Mouse (Mus musculus): ENCODE measurements around the gene Slc9a1. TPM values are rescaled to one million over a fixed set of nuclear protein-coding genes. Genes with fewer than 3 reads are reported as not detected.

Gene Slc9a1
- total RNA-seq, 2 experiments from 2014 or later = 24.1 to 24.4 TPM

DNA sequence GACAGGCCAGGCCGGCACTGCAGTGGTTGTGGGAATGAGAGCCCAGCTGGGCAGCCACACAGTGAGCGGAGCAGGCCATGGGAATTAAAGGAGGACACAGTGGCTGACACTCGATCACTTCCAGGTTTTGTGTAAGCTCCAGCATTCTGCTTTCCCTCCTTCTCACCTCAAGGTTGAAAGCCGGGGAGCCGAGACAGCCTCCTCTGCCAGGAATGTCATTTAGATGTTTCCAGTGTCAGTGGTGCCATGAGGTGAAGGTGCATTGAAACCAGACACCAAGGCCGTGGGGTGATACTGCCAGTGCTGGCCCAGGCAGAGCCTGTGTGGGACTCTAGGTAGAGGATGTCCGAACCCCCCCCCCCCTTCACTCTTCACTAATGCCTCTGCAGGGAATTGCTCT is 30.6 kb downstream of the Slc9a1 start:
- no peak for DNase-seq (ENCODE audit: low spot score in 2 of 2)

DNA sequence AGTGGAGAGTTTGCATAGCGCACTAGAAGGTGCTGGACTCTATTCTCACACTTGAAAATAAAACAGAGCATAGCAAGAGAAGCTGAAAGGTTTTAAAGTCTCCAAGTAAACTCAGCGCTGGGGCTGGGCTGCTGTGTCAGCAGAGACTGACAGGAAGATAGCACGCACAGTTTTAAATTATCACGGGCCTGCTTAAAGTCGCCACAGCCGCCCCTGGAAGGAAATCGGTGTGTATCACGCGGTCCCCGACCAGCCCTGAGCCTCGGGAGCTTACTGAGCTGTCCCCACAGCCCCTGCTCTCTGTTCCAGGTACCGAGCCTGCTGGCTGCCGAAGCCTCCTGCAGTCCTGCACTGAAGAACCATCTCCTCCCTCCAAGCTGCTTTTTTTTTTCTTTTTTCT is 32.5 kb downstream of the Slc9a1 start:
- no peak for DNase-seq (ENCODE audit: low spot score in 2 of 2)

DNA sequence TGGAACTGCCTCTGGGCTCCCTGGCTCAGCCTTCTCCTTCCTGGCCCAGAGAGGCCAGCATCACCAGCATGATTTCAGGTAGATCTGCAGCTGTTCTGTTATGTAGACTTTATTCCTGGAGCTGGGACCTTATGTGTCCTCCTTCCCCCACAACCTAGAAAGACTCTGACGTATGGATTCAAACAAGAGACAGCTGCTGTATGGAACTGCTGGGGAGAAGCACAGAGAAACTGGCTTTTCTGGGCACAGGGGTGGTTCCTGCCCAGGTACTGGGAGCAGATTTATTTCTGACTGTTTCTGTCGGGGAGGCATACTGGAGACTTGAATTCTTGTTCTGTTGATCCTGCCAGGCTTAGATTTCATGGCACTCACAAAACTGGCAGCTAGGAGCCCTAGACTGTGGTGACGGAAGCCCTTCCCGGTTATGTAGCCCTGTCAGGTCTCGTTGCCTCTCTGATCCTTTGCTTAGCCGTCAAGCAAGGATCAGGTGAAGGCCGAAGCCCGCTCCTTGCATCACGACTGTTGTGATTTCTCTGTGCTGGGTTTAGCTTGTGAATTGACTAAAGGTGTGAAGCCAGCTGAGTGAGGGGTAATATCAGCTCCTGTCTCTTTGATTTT is 34.2 kb downstream of the Slc9a1 start:
- no peak for DNase-seq (ENCODE audit: low spot score in 2 of 2)

DNA sequence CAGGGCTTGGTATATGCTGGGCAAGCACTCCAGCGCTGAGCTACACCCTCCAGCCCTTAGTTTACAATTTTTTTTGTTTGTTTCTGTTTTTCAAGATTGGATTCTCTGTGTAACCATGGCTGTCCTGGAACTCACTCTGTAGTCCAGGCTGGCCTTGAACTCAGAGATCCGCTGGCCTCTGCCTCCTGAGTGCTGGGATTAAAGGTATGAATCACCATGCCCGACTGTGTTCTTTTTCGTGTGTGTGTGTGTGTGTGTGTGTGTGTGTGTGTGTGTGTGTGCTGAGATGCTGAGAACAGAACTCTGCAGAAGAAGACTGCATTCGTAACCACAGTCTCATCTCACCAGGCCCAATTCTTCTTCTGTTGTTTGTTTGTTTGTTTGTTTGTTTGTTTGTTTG is 34.8 kb downstream of the Slc9a1 start:
- no peak for DNase-seq (ENCODE audit: low spot score in 2 of 2)

DNA sequence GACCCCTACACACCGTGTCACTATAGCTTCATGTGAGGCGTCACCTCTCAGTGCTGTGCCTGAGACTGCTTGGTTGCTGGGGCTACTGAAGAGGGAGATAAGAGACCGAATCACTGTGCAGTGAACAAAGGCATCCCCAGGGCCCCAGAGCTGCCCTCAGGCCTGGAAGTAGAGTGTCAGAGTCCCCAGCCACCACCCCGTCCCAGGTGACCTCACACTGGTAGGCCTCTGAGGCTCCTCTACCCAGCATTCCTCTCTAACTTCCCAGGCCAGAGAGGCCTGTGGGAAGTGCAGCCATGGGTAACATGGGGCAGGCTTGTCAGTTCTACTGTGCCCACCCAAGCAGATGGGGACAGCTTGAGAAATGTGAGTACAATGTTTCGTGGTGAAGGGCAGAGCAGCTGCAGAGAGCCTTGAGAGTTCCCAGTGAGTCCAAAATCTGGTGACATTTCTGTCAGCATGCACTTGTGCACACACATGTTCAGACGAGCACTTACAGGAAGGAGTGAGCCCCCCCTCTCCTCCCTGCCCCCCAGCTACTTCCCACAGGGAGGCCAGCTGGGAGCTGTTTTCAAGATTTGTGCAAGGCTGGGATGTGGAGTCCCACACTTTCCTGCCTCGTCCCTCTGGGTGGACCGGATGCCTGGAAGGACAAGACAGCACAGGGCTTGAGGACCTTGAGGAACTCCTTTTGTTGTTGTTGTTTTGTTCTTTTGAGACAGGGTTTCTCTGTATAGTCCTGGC is 37.0 kb downstream of the Slc9a1 start:
- DNase-seq (ENCODE audit: low spot score in 2 of 2) = no peak

DNA sequence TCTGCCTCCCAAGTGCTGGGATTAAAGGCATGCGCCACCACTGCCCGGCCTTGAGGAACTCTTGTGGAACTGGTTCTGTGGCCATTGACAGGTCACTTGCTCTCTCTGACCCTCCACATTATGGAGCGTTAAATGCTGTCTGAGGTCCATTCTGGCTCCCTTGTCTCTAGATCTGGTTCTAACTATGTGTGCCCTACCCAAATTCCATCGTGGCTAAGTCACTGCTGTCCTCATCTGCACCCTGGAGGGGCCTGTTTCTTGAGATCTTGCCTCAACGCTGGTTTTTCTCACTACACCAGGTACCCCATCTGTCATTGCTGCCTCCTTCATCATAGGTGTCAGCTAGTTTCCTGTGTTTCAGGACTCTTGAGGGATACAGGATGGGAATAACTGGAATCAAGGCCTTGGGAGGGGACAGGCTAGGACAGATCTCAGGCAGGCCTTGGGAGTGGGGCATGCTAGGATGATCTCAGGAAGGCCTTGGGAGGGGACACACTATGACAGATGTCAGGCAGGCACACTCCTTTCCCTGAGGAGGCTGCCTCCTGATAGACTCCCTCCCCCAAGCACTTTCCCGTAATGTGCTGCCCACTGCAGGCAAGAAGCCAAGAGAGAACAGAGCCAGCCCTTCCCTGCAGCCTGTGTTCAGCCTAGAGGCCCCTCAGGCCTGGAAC is 37.7 kb downstream of the Slc9a1 start:
- DNase-seq (ENCODE audit: low spot score in 2 of 2) = no peak

DNA sequence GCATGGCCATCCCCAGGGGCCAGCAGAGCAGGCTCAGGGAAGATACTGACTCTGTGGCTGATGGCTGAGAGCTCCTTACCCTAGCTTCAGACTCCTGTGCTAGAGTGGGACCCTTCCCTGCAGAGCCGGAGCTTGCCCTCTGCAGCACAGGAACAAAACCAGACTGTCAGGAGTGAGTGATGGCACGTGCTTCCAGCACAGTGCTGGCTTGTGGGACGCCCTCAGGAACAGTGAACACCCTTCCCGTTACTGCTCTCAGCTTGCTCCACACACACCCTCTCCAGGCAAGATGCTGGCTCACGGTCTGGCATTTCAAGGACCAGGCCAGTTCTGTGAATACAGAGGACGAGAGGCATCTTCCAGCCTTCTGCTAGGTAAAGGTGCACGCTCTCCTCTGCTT is 38.5 kb downstream of the Slc9a1 start:
- no peak for DNase-seq (ENCODE audit: low spot score in 2 of 2)

DNA sequence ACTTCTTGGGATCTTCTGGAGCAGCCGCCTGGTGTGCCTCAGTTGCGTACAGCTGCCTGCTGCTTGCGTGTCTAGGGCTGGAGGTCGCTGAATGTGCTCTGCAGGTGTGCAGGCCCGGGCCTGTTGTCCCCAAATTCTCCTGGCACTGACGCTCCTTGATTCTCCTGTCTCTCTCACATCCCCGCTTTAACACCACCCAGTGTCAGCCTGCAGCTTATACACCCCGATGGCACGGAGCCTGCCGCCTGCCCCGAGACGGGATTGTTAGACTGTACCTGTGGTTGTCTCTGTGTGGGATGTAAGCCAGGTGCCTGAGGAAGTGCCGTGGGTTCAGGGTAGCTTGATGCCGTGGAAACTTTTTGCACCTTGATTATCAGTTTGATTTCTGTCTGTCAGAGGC is 41.5 kb downstream of the Slc9a1 start:
- no peak for DNase-seq (ENCODE audit: low spot score in 2 of 2)

DNA sequence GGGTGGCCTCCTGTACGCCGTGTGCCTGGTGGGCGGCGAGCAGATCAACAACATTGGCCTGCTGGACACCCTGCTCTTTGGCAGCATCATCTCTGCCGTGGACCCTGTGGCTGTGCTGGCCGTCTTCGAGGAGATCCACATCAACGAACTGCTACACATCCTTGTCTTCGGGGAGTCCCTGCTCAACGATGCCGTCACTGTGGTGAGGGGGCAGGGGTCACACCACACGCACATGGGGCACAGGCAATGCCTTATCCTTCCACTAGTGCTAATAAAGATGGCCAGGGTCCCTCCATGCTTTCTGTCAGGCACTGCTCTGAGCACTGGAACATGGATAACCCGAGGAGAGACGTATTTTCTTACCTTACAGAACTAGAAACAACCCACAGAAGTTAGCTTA is 42.6 kb downstream of the Slc9a1 start:
- DNase-seq (ENCODE audit: low spot score in 2 of 2) = no peak

DNA sequence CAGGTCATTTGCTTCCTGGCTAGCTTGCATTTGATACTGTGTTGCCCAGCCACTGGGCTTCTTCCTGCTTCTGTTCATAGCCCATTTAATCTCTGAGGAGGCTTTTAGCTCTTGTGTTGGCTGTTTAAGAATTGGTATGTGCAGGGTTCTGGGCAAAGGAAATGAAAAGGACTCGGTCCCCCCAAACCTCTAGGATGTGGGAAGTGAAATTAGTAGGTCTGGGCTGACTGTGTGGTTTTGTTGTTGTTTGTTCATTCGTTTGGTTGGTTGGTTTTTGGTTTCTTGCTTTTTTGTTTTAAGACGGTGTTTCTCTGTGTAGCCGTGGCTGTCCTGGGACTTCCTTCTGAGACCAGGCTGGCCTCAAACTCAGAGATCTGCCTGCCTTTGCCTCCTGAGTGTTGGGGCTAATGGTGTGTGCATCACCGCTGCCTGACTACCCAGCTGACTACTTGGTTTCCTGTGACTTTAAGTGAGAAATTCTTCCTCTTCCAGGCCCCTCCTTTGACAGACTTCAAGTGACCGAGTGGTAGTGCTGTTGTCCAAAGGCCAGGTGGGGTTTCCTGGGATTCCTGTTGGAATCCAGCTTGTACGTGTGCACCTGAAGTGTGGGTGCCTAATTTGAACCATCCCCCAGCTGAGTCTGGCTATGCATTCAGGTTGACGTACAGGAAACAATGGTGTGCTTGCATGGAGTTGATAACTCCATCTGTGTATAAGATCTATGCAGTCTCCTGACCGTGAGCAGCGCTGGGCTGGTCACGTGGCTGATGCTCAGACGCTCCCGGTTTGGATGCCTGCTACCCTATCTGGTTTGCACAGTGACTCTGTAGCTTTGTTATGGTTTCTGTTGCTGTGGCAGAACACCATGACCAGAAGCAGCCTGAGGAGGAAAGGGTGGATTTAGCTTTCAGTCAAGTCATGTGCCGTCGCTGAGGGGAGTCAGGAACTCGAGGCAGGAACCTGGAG is 43.4 kb downstream of the Slc9a1 start:
- no peak for DNase-seq (ENCODE audit: low spot score in 2 of 2)

DNA sequence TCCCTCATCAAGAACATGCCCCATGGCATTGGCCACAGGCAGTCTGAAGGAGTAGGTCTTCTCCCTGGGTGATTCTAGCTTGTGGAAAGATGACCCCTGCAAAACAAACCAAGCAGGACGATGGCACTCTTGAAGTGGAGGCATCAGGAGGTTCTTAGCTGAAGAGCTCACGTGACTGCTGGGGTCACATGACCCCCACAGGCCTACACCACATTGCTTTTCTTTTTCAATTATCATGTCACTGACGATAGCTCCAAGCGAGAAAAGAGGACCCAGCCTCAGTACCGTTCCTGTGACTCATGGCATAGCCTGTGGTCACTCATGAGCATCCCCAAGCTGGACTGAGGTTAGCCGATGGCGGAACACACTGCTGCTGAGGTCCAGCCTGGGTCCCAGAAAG is 44.1 kb downstream of the Slc9a1 start:
- DNase-seq (ENCODE audit: low spot score in 2 of 2) = no peak

DNA sequence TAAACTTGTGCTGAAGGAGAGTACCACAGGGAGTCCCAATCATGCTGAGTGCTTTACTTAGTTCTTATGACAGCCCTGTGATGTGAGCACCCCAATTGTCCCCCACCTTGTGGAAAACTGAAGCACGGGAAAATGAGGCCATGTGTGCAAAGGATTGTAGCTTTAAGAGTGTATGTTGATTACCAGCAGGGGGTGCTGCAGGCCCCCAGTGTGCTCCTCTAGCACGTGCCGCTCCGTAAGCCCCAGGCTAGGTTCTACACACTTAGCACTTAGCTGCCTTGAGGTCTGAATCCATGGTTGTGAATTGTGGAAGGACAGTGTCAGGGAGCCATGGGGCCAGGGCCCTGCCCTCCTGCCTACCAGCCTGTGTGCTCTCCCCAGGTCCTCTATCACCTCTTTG is 45.4 kb downstream of the Slc9a1 start:
- DNase-seq (ENCODE audit: low spot score in 2 of 2) = no peak

DNA sequence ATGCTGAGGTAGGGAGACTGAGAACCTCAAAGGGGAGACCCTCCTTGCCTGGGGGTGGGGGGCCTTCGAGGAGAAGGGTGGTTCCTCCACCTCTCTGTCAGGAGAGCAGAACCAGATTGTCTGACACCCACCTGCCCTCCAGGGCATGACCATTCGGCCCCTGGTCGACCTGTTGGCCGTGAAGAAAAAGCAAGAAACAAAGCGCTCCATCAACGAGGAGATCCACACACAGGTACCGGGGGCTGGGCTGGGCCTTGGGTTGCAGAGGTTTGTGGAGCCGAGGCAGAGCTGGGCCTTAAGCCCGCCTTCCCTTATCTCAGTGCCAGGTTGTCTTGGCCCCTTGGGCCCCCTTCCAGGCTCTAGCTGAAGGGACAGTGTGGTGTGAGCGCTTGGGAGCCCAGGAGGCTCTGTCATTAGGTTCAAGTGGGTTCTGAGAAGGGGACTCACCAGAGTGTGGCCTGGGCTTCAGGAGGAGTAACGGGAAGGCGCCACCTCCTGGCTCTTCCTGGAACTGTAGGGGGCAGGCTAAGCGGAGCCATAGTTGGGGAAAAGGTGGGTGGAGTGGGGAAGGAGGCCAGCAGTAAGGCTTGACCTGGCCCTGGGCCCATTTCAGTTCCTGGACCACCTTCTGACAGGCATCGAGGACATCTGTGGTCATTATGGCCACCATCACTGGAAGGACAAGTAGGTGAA is 50.0 kb downstream of the Slc9a1 start:
- peak; percentile 71 to 77 for DNase-seq (ENCODE audit: low spot score in 2 of 2)

DNA sequence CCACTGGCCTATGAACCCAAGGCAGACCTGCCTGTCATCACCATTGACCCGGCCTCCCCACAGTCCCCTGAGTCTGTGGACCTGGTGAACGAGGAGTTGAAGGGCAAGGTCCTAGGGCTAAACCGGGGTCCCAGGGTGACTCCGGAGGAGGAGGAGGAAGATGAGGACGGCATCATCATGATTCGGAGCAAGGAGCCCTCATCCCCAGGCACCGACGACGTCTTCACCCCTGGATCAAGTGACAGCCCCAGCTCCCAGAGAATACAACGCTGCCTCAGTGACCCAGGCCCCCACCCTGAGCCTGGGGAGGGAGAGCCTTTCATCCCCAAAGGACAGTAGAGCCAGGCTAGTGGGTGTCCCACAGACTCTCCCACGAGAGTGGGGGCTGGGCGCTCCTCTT is 52.5 kb downstream of the Slc9a1 start:
- no peak for DNase-seq (ENCODE audit: low spot score in 2 of 2)

DNA sequence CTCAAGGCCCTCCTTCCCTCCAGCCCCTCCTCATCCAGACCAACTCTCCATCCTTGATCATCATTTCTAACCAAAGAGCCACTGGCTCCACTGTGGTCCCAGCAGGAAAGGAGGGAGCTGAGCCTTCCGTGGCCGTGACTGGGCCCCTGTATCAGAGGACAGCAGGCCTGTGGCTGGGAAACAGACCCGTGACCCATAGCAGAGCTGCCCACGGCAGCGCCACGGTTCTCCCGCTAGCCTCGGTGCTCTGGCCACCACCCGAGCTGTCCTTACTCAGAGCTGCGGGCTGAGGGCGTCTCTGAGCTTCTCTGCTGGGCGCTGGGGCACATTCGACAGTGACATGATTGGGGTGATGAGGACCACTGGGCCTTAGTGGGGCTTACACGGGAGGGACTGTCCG is 53.1 kb downstream of the Slc9a1 start:
- DNase-seq (ENCODE audit: low spot score in 2 of 2) = no peak

DNA sequence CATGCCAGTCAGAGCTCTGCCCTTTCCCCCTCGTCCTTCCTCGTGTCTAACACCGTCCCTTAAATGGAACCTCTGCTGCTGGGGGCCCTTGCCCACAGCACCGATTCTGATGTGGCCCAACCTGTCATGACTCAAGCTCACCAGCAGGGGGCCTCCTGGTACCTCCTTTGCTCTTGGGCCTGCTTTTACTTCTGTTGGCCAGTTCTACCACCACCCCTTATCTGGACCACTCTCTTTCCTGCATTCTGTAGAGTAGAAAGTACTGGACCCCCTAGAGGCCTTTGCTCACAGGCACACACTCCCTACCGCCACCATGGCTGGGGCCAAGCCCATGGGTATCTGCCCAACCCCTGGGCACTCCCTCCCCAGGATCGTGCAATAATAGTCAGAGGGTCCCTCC is 53.6 kb downstream of the Slc9a1 start:
- DNase-seq (ENCODE audit: low spot score in 2 of 2) = peak in 1 of 2 experiments; percentile 50

DNA sequence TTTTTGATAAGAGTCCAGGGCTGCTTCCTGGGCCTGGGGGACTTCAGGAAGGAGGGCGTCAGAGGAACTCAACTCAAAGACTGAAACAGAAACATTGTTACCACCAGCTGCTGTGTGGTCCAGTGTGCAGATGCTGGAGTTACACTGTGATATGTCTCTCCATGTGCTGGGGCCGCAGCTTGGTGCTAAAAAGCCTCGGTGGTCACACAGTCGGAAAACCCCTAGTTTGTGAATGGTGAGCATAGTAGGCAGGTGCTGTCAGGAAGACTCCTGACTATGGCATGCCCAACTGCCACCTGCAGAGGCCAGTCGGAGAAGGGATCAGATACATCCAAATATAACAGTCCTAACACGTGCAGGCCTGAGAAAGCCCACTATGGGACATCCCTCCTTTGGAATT is 54.2 kb downstream of the Slc9a1 start:
- DNase-seq (ENCODE audit: low spot score in 2 of 2) = no peak

DNA sequence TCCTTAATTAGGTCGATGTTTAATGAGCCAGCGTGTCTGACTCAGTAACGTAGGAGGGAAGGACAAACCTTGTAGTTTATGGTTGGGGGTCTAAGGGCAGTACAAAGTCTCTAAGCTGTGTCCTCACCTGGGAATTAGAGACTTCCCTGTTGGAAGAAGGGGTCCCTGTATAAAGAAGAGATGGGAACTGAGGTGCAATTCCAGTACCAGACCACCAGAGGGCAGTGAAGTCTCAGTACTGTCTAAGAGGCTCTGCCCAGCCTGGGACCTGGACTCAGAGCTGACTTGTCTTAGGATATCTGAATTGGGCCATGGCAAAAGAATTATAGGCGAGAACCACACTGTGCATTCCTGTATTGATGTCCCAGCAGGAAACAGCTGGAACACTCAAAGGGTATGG is 54.6 kb downstream of the Slc9a1 start:
- DNase-seq (ENCODE audit: low spot score in 2 of 2) = peak in 1 of 2 experiments; percentile 65

DNA sequence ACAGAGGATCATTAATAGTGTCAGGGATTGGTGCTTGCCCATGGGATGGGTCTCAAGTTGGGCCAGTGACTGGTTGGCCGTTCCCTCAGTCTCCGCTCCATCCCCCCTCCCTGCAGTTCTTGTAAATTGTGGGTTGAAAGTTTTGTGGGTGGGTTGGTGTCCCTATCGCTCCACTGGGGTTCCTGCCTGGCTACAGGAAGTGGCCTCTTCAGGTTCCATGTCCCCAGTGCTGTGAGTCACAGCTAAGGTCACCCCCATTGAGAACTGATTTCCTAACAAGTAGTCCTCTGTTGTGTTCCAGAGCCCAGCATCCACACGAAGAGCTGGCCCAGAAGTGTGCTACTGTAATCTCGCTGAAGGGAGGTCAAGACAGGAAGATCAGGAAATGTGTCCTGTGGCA is 56.6 kb downstream of the Slc9a1 start:
- DNase-seq (ENCODE audit: low spot score in 2 of 2) = no peak

DNA sequence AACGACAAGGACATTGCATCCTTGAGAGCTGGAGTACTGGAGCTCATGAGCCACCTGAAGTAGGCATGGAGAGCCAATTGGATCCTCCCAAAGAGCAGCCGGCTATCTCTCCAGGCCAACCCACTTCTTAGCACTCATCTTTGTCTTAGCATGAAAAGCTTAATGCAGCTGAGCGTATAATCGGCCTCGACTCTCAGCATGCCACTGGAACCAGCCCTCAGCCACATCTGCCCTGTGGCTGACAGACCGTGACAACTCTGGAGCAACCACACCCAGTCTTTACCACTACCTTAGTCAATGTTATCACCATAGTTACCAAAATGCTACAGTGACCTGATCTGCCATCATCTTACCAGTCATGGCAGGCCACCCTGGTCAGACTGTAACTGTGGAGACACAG is 62.0 kb downstream of the Slc9a1 start:
- DNase-seq (ENCODE audit: low spot score in 2 of 2) = no peak
